Mouse (Mus musculus) megakaryocyte-erythroid progenitor cell, adult 5 weeks (primary cell): ENCODE results near the gene Mrpl38. TPM values are rescaled to one million over a fixed set of nuclear protein-coding genes. Genes with fewer than 3 reads are reported as not detected.

ENCODE experiments used
- polyA plus RNA-seq: library from polyadenylated mRNA; stranded (reverse); fragments of >175 nt; gene quantifications from 2 replicates; pipeline ENCODE4 v1.2.3, GENCODE M21; 2012

Mrpl38 gene
- 128 and 145 TPM in 2 replicates for polyA plus RNA-seq

GRCm38 (mm10) chr11:116138468-116139138, at the start of gene Mrpl38:
TSS of gene Mrpl38 (minus strand) at chr11:116138868.

GRCm38 (mm10) chr11:116167884-116168439, 29.3 kb upstream of the Mrpl38 start, which contains the start of gene Fbf1:
TSS of gene Fbf1 (minus strand) at chr11:116168166.

GRCm38 (mm10) chr11:116130488-116131205, 8.0 kb downstream of the Mrpl38 start, which contains the start of gene Trim65:
TSS of gene Trim65 (minus strand) at chr11:116131128.

GRCm38 (mm10) chr11:116127156-116127980, 11.3 kb downstream of the Mrpl38 start, which contains the start of gene Trim47:
TSS of gene Trim47 (minus strand) at chr11:116127210.

GRCm38 (mm10) chr11:116086258-116087193, 52.1 kb downstream of the Mrpl38 start, which contains the start of gene Wbp2:
TSS of gene Wbp2 (minus strand) at chr11:116086995.

Other genes starting within 250 kb of the Mrpl38 start
- gene Smim5, start 238.9 kb downstream of the Mrpl38 start, polyA plus RNA-seq: 13.3 and 20.5 TPM in 2 replicates
- gene Smim6, start 226.9 kb downstream of the Mrpl38 start, polyA plus RNA-seq: 0.11 and 0.25 TPM in 2 replicates
- gene Sap30bp, start 205.6 kb downstream of the Mrpl38 start, polyA plus RNA-seq: 27.2 and 27.8 TPM in 2 replicates
- gene Recql5, start 205.4 kb downstream of the Mrpl38 start, polyA plus RNA-seq: 20.8 and 23.6 TPM in 2 replicates
- gene Itgb4, start 164.2 kb downstream of the Mrpl38 start, polyA plus RNA-seq: 0.71 and 1.1 TPM in 2 replicates
- gene Galk1, start 126.1 kb downstream of the Mrpl38 start, polyA plus RNA-seq: 84.2 and 104 TPM in 2 replicates
- 1,041 and 1,153 TPM in 2 replicates for gene H3f3b, start 110.9 kb downstream of the Mrpl38 start, polyA plus RNA-seq
- gene Unk, start 108.5 kb downstream of the Mrpl38 start, polyA plus RNA-seq: 52.5 and 55.4 TPM in 2 replicates
- 87.6 and 108 TPM in 2 replicates for gene Unc13d, start 60.9 kb downstream of the Mrpl38 start, polyA plus RNA-seq
- gene Wbp2, start 51.9 kb downstream of the Mrpl38 start, polyA plus RNA-seq: 310 and 331 TPM in 2 replicates
- 10.0 and 18.4 TPM in 2 replicates for gene Trim47, start 11.7 kb downstream of the Mrpl38 start, polyA plus RNA-seq
- gene Trim65, start 7.7 kb downstream of the Mrpl38 start, polyA plus RNA-seq: 6.7 and 6.9 TPM in 2 replicates
- 21.1 and 35.1 TPM in 2 replicates for gene Fbf1, start 29.3 kb upstream of the Mrpl38 start, polyA plus RNA-seq
- 138 and 142 TPM in 2 replicates for gene Ten1, start 60.0 kb upstream of the Mrpl38 start, polyA plus RNA-seq
- 2.9 and 3.1 TPM in 2 replicates for gene Acox1, start 60.2 kb upstream of the Mrpl38 start, polyA plus RNA-seq
- 1.5 and 3.1 TPM in 2 replicates for gene Evpl, start 99.2 kb upstream of the Mrpl38 start, polyA plus RNA-seq
- 59.2 and 66.7 TPM in 2 replicates for gene Srp68, start 135.3 kb upstream of the Mrpl38 start, polyA plus RNA-seq
- 0.13 and 0.17 TPM in 2 replicates for gene Galr2, start 142.1 kb upstream of the Mrpl38 start, polyA plus RNA-seq
- 12.4 and 14.8 TPM in 2 replicates for gene Exoc7, start 168.4 kb upstream of the Mrpl38 start, polyA plus RNA-seq
- 0.35 and 1.3 TPM in 2 replicates for gene Foxj1, start 196.5 kb upstream of the Mrpl38 start, polyA plus RNA-seq